Mouse (Mus musculus) T-cell, adult 2 months (primary cell): Measurements from ENCODE around the gene Olfr1140.

Source experiments
- DNase-seq: peaks from one replicate; pipeline ENCODE4 v3.0.0; 2022; ENCODE audit warnings: low spot score

Olfr1140 gene

GRCm38 (mm10) chr2:87743452-87743851 is at the start of gene Olfr1140:
Gene Olfr1140, plus strand, starts transcription at chr2:87743752.
- DNase-seq: no peak

DNA sequence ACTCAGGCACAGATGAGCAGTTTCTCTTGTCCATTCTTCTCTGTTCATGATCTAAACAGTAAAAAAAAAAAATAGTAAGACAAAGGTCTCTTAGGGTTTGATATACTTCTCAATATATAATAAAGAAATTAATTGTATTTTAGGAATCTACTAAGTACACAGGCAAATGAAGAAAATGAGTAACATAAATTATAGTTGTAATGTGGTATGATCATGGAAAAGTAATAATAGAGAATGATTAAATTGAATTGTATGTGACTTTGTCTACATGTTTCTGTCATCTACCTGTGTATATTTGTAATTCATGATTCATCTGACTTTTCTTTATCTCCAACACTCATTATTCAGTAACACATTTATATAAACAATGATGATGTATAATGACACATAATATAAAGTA is 49.7 kb upstream of the Olfr1140 start, which contains the start of gene Olfr1136:
Gene Olfr1136 (minus strand): TSS at position 101 of the 400 bp plus-strand sequence.
- DNase-seq: no peak

GRCm38 (mm10) chr2:87713079-87713478 is 30.5 kb upstream of the Olfr1140 start, which contains the start of gene Olfr1137:
Gene Olfr1137, minus strand, starts transcription at chr2:87713179.
- DNase-seq: no peak

DNA sequence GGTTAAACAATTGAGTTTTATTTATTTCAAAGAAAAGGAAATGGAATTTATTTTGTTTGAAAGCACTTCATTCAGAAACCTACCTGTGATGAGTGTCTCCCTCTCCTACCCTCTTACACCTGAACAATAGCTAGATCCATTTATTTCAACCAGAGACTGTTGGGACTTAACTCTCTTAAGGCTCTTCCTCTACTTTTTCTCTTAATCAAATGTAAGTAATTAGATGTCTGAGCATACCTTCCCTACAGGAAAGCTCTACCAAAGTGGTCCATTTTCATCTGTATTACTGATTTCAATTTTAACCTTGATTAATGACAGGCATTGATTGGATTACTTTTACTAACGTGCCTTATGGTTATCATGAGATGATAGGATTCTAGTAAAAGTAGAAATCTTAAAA is 3.7 kb upstream of the Olfr1140 start, which contains the start of gene Olfr1138:
Gene Olfr1138 (minus strand): TSS at position 101 of the 400 bp plus-strand sequence.
- DNase-seq: no peak

DNA sequence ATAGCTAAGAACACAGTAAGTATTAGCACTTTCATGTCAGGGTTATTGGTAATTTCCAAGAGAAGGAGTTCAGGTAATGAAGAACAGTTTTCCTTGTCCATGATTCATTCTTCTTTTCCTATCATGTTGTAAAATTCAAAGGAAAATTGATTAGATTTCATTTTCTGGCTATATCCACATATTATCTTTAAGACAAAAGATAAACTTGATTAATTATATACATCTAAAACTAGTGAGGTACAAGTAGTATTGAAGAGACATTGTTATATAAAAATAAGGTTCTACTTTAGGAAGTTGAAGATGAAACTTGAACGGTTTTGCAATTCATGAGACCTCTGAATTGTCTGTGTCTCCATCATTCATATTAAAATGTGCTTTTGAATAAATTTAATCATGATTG is 10.3 kb downstream of the Olfr1140 start, which contains the start of gene Olfr1141:
Gene Olfr1141 (minus strand): TSS at position 101 of the 400 bp plus-strand sequence.
- DNase-seq: no peak

GRCm38 (mm10) chr2:87776143-87776542 is 32.6 kb downstream of the Olfr1140 start:
- DNase-seq: no peak

GRCm38 (mm10) chr2:87779183-87779582 is 35.6 kb downstream of the Olfr1140 start, which contains the start of gene Olfr152:
Gene Olfr152, plus strand, starts transcription at chr2:87779483.
- no peak for DNase-seq
